Mouse (Mus musculus): ENCODE results near the gene Kcnh3.
"Not testable (repeated sequence)": the region's sequence is repeated elsewhere in the genome, so short reads cannot be mapped to it uniquely, and the experiment has no call there.

The Kcnh3 gene

GRCm38 (mm10) chr15:99238006-99238405, 13.3 kb downstream of the Kcnh3 start:
- in situ Hi-C loops (cut with MboI, MseI) = no loop called here

- in situ Hi-C loops (cut with MboI, MseI) = no loop called here
Measured at GRCm38 (mm10) chr15:99240129-99240528, 15.5 kb downstream of the Kcnh3 start.

- in situ Hi-C loops (cut with MboI, MseI) = no loop called here
Measured at GRCm38 (mm10) chr15:99241249-99241648, 16.6 kb downstream of the Kcnh3 start.

- in situ Hi-C loops (cut with MboI, MseI) = no loop called here
Measured at GRCm38 (mm10) chr15:99242045-99242444, 17.4 kb downstream of the Kcnh3 start.

DNA sequence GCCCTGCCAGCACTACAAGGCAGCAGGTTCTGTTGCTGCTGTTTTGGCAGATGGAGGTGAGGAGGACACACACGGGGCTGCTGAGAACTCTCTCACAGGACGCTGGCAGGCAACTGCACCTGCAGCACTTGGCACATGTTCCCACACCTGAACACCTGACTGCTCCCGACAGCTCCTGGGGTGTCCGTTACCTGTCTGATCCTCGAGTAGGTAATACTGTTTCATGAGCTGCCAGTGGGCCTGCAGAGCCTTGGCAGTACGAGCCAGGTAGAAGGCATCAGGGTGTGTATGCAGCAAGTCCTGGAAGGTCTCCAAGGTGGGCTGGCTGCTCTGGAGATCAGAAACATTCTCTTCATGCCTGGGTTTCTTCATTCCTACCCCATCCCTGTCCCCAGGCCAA, 22.1 kb downstream of the Kcnh3 start:
- in situ Hi-C loops (cut with MboI, MseI) = not testable (repeated sequence)

DNA sequence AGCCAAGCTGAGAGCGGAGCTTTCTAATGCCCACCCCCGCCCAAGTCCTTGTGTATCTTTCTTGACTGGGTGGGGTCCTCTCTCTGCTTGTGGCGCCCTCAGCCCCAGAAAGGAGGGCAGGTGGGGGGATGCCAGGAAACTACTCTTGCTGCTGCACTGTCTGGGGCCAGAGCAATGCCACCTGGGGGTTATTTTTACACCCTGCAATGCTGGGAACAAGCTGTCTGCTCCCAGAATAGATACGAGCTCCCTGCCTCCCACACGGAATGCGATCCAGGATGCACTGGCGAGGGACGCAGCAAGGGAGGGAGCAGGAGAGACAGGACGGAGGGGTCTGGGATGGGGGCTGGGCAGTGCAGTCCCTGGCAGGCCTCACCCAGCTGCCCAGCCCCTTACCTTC, 24.3 kb downstream of the Kcnh3 start:
- in situ Hi-C loops (cut with MboI, MseI) = no loop called here

DNA sequence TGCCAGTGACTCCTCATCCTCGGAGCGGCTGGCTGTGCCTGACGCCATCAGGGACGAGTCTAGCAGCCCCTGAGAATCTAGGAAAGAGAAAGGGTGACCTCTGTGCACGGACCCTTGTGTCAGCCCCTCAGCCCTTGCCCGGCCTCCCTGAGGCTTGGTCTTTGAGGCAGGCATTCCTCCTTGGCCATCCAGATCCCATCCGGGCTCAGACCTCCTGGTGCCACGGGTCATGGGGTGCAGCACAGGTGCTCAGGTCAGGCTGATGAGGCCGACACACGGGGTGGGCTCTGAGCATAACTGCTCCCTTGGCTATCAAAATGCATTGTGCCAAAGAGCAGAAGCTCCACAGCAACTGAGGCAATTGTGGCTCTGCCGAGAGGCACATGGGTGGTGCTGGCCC, 25.3 kb downstream of the Kcnh3 start:
- in situ Hi-C loops (cut with MboI, MseI) = no loop called here

DNA sequence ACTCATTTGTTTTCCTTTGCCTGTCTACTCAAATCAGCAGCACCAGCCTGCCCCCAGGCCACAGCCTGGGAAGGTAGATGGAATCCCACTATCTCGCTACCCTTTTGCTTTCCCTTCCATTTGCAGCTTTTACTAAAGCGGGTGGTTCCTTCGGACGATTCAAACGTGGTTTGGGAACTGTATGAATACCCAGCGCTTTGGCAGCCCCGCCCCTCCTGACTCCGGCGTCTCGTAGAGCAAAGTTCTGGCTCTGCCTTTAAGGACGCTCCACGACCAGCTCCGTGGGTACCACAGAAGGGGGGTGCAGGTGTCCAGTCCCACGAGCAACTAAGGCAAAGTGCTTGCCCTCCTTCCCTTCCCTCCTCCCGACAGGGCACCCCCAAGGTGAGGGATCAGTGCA, 26.4 kb downstream of the Kcnh3 start:
- in situ Hi-C loops (cut with MboI, MseI) = not testable (repeated sequence)

DNA sequence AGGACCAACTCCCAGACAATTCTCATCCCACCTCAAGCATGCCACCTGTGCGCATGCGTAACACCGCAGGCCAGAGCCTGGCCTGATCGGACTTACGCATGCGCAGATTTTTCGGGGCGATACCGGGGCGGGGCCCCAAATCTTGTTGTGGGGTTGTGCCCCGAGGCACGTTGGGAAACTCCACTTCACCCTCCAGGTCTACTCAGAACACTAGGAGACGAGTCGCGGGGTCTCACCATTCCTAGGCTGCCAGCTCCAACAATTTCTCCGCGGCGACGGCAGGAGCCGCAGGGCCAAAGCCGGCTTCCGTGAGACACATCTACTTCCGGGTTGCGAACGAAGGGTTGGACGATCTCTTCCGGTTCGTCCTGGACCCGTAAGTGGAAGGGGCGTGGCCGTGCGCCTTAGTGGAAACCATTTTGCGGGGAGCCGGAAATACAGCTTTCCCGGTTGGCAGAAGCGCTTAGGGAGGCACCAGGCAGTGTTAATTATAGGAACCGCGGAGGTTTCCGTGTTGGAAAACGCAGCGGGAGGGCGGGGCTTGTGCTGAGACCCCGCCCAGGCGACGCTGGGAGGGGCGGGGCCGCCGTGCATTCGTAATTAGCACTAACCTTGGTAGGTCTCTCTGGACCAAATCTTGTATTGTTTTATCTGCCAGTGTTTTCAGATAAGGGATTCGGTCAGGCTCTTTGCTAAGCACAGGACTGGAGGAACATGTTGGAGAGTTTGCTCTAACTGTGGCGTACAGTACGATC, 27.1 kb downstream of the Kcnh3 start, which contains the start of gene Mcrs1:
Mcrs1 (minus strand) TSS at position 336 of the 755 bp plus-strand sequence.
- in situ Hi-C loops (cut with MboI, MseI) = no loop called here

- in situ Hi-C loops (cut with MboI, MseI) = no loop called here
Measured at GRCm38 (mm10) chr15:99252381-99253174, 27.9 kb downstream of the Kcnh3 start.

- in situ Hi-C loops (cut with MboI, MseI) = not testable (repeated sequence)
Measured at GRCm38 (mm10) chr15:99253175-99253479, 28.5 kb downstream of the Kcnh3 start.

- in situ Hi-C loops (cut with MboI, MseI) = no loop called here
Measured at GRCm38 (mm10) chr15:99253772-99254171, 29.1 kb downstream of the Kcnh3 start.

DNA sequence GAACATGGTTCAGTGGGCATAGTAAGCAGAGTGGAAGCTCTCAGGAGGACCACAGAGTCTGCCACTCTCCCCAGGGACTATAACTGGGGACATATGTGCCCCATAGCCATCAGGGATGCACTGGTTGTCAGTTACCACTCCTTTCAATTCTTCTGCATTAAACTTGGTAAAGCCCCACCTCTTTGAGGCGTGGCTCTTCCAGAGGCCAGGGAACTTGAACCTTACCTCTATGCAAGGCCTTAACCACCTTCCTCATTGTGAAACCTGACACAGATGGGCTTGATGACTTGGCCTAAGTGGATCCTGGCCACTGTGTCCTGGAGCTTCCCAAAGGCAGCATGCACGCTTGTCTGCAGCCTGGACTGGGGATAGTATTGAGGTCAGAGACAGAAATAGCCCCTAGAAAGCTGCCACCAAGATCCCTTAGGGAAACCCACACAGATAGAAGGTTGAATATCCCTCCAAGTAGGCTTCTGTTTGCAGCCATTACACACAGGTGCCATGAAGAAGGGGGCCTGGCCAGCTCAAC, 29.9 kb downstream of the Kcnh3 start:
- in situ Hi-C loops (cut with MboI, MseI) = no loop called here

DNA sequence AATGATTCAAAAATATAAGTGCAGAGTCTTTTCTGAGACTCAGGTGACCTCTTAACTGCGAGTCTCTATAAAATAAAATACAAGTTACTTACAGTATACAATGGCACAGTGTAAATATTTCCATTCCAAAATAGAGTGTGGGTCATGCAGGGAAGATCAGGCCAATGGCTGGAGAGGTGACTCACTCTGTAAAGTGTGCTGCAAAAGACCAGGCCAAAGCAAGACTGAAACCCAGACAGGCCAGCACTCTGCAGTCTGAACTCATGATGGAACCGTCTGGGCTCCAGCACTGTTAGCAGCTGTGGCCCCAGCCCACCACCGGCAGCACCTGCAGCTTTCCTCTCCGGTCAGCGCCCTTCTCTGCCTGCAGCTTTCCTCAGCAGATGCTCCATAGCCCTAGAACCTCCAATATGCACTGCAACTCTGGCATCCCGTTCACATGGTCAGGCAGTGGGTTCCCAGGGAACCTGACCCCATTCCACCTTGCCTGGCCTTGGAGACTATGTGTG, 30.6 kb downstream of the Kcnh3 start:
- in situ Hi-C loops (cut with MboI, MseI) = no loop called here

- in situ Hi-C loops (cut with MboI, MseI) = no loop called here
Measured at GRCm38 (mm10) chr15:99259167-99259729, 34.6 kb downstream of the Kcnh3 start.

- in situ Hi-C loops (cut with MboI, MseI) = no loop called here
Measured at GRCm38 (mm10) chr15:99259730-99260252, 35.1 kb downstream of the Kcnh3 start.

DNA sequence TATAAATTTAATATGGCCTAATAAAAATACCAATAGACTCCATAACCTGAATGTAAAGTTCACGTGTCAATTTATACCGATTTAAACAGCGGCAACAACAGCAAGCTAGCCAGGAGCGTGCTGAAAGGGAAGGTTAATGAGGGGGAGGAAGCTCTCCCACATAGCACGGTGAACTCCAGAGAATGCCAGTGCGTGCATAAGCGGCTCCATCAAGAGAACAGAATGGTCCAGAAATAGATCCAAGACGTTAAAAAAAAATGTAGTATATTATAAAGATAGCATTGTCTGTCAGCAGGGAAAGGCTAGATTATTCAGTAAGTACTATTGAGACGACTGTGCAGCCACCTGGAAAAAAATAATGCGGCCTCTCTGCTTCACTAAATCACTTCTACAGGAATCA, 38.0 kb downstream of the Kcnh3 start:
- in situ Hi-C loops (cut with MboI, MseI) = no loop called here

- in situ Hi-C loops (cut with MboI, MseI) = no loop called here
Measured at GRCm38 (mm10) chr15:99264363-99264762, 39.7 kb downstream of the Kcnh3 start.

DNA sequence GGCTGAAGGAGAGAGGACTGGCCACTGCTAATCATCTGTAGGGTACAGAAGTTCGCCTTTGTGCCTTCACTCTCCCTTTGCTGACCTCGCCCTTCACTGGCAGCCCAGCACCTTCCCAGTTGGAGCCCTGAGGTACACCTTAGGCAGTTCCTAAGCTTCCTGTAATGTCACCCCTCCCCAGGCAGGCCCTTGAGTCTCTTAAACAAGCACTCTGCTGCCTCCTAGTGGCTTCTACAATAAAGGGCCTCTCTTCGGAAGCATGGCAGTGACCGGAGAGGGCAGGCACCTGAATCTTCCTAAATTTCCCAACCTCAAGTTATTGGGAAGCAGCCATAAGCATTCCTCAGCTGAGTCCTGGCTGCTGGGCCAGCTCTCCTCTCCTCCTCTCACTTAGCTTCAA, 41.0 kb downstream of the Kcnh3 start:
- in situ Hi-C loops (cut with MboI, MseI) = no loop called here

DNA sequence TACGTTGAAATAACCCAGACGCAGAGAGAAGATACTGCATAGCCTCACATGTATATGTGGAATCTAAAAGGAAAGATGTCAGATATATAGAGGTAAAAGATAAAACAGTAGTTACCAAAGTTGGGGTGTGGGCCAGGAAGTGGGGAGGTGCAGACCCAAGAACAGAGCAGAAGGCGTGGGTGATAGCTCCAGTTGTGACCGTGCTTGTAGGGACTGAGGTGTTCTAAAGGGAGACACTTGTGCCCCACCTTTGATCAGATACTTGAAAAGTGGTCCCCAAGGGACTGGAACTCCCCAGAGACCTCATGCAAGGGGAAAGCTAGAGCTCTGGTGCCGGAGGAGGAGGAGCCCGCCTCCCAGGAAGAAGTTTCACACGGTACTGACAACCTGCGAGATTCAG, 51.4 kb downstream of the Kcnh3 start:
- in situ Hi-C loops (cut with MboI, MseI) = no loop called here

- in situ Hi-C loops (cut with MboI, MseI) = no loop called here
Measured at GRCm38 (mm10) chr15:99278271-99278670, 53.6 kb downstream of the Kcnh3 start.

DNA sequence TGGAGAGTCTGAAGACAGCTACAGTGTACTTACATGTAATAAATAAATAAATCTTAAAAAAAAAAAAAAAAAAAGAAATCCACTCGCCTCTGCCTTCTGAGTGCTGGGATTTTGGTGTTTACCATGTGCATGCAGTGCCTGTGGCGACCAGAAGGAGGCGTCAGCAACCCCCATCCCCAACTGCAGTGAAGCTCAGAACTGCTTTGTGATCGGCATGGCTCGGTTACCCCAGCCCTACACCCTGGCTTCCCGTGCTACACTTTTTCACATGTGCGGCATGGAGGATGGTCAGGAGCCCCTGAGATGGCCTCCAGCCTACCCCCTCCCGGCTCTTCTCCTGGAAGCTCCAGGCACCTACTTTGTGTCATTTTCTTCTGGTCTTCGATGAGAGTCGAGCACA, 58.8 kb downstream of the Kcnh3 start:
- in situ Hi-C loops (cut with MboI, MseI) = no loop called here

All from regulatory T cell (primary cell).